In the genomic region with DNA sequence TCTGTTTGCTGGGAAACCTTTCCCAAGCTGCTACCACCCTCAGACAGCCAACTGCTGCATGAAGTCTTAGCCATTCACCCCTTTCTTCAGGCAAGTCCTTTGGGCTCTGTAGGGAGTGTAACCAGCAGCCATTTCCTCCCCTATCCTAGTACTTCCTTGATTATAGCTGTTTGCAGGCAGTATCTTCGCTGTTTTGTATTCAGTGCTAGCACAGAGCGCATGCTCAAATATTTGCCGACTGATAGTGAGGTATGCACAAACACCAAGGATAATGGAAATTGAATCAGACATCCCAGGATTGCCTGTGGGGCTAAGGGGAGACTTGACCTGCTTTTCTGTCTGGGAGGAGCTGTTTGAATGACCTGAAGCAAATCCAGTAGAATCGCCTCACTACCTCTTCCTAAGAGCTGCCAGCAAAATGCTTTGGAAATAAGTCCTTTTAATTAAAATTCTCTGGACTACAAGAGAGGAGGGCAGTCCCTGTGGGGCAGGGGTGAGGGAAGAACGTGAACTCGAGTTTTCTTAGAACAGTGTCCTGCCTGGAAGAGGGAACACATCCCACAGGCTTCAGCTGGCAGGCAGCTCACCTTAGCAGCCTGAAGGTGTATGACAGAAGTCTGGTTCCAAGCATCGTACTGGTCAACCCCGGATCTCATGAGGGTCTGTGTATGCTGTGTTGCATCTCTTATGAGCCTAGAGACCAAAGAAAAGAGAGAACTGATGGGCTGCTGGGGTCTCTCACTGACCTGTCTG, we compare ENCODE assay signal across 14 mouse cellular contexts. TPM values are rescaled to one million over a fixed set of nuclear protein-coding genes. Genes with fewer than 3 reads are reported as not detected.
DNase-seq lines count a peak whose midpoint lies in the region; ATAC-seq and TF ChIP-seq lines count a peak whose summit lies in the region.
"Had no signal": no experiment of that assay in that cellular context is flagged by ENCODE, and none has a peak within 500 bp of the region (broad histone marks: within the 10 kb centered on the region; RNA-seq: fewer than 3 reads in every experiment).

No protein-coding gene starts in this region.

- peak overlapping the region; percentile 15; the same call in 1 of the 2 replicates for H3K27ac ChIP-seq in heart, embryonic 11.5 days (ENCODE audit: low read depth, low read length)
- no peak overlapping the region for H3K27ac ChIP-seq in lung, embryonic 14.5 days (ENCODE audit: low read depth)
- H3K27ac ChIP-seq in midbrain, embryonic 13.5 days = 0 out of 2 replicates have a peak overlapping the region, but pooled peaks have one; percentile 9
- H3K27ac ChIP-seq: embryonic facial prominence, embryonic 10.5 days; gastrocnemius, adult 2 months; lung, embryonic 15.5 days had no signal

- H3K4me3 ChIP-seq in heart, embryonic 11.5 days (ENCODE audit: low read depth, low read length) = no peak overlapping the region
- no peak overlapping the region for H3K4me3 ChIP-seq in lung, embryonic 14.5 days (ENCODE audit: low read depth, low read length)
- H3K4me3 ChIP-seq in midbrain, embryonic 13.5 days (replicated peaks) = no peak overlapping the region
- H3K4me3 ChIP-seq: embryonic facial prominence, embryonic 10.5 days; gastrocnemius, adult 2 months; lung, embryonic 15.5 days had no signal

- no peaks in the 10 kb centered on the region for H3K4me1 ChIP-seq in heart, embryonic 11.5 days (ENCODE audit: control insufficient read depth, insufficient read depth, low read length)
- no peaks in the 10 kb centered on the region for H3K4me1 ChIP-seq in lung, embryonic 14.5 days (ENCODE audit: insufficient read depth)
- 0 out of 2 replicates have a peak, but pooled peaks cover 7% of the 10 kb centered on the region for H3K4me1 ChIP-seq in midbrain, embryonic 13.5 days (replicated peaks)
- H3K4me1 ChIP-seq: lung, embryonic 15.5 days had no signal

- H3K4me2 ChIP-seq in heart, embryonic 11.5 days = no peak overlapping the region
- no peak overlapping the region for H3K4me2 ChIP-seq in lung, embryonic 14.5 days
- H3K4me2 ChIP-seq in midbrain, embryonic 13.5 days (replicated peaks) = no peak overlapping the region
- H3K4me2 ChIP-seq: lung, embryonic 15.5 days had no signal

- no peak for DNase-seq in heart, adult 18-20 months
- peak; percentile 8 for DNase-seq in lung, embryonic 14.5 days
- DNase-seq in lung, postnatal 14 days = no peak
- DNase-seq in embryo, embryonic 9.5 days (ENCODE audit: extremely low spot score) = no peak
- DNase-seq in frontal cortex, postnatal 10 days (ENCODE audit: low spot score in 2 of 2) = no peak
- no peak for DNase-seq in right cerebral cortex, adult 18-20 months
- DNase-seq: gastrocnemius, adult 2 months had no signal

- TF ChIP-seq CTCF in lung, embryonic 14.5 days (IDR thresholded peaks at IDR 0.05; ENCODE audit: low read depth) = no peak

- H3K9me3 ChIP-seq in heart, embryonic 11.5 days (replicated peaks; ENCODE audit: control insufficient read depth, low read length) = no peaks in the 10 kb centered on the region
- no peaks in the 10 kb centered on the region for H3K9me3 ChIP-seq in lung, embryonic 14.5 days (ENCODE audit: low read depth, low read length)
- no peaks in the 10 kb centered on the region for H3K9me3 ChIP-seq in midbrain, embryonic 13.5 days
- H3K9me3 ChIP-seq: embryonic facial prominence, embryonic 10.5 days; lung, embryonic 15.5 days had no signal

- no peak for ATAC-seq in heart, embryonic 11.5 days (replicated peaks; ENCODE audit: insufficient number of reproducible peaks, low FRiP score, low TSS enrichment)
- no peak for ATAC-seq in lung, embryonic 14.5 days (ENCODE audit: insufficient read depth)
- peak; percentile 49 for ATAC-seq in midbrain, embryonic 13.5 days

- H3K9ac ChIP-seq in heart, embryonic 11.5 days (ENCODE audit: low read depth, low read length) = no peak overlapping the region
- no peak overlapping the region for H3K9ac ChIP-seq in lung, embryonic 14.5 days
- H3K9ac ChIP-seq in midbrain, embryonic 13.5 days (replicated peaks) = no peak overlapping the region; the same call in 1 of the 2 replicates
- H3K9ac ChIP-seq: lung, embryonic 15.5 days had no signal

- no peaks in the 10 kb centered on the region for H3K36me3 ChIP-seq in heart, embryonic 11.5 days (ENCODE audit: control insufficient read depth, insufficient read depth, low read length)
- no peaks in the 10 kb centered on the region for H3K36me3 ChIP-seq in lung, embryonic 14.5 days (ENCODE audit: insufficient read depth)
- no peaks in the 10 kb centered on the region for H3K36me3 ChIP-seq in midbrain, embryonic 13.5 days
- H3K36me3 ChIP-seq: embryonic facial prominence, embryonic 10.5 days; lung, embryonic 15.5 days had no signal

- 68% methylated on average over 8 of the region's 8 CpGs for WGBS in heart, embryonic 11.5 days (ENCODE audit: insufficient replicate concordance)
- 60% methylated on average over 8 of the region's 8 CpGs for WGBS in lung, embryonic 14.5 days
- 60% methylated on average over 8 of the region's 8 CpGs for WGBS in midbrain, embryonic 13.5 days

- no peaks in the 10 kb centered on the region for H3K27me3 ChIP-seq in heart, embryonic 11.5 days (ENCODE audit: control insufficient read depth, insufficient read depth, low read length)
- no peaks in the 10 kb centered on the region for H3K27me3 ChIP-seq in lung, embryonic 14.5 days (ENCODE audit: insufficient read depth, low read length)
- no peaks in the 10 kb centered on the region for H3K27me3 ChIP-seq in midbrain, embryonic 13.5 days
- H3K27me3 ChIP-seq: lung, embryonic 15.5 days had no signal

RNA-seq across cellular contexts. Expression of gene Acox2, which starts 15.8 kb away (rescaled TPM):
- 0.42 and 0.52 TPM in 2 replicates for polyA plus RNA-seq in heart, embryonic 11.5 days (2014; fragmentation: Nextera tagmentation; extraction: Ambion mirVana)
- under 1 TPM; 0.35 to 0.72 TPM for total RNA-seq in heart, adult 18-20 months (2021)
- 0.47 and 0.78 TPM in 2 replicates for polyA plus RNA-seq in lung, embryonic 14.5 days (2014; fragmentation: Nextera tagmentation; extraction: Ambion mirVana)
- polyA plus RNA-seq in midbrain, embryonic 13.5 days (2015; fragmentation: Nextera tagmentation; extraction: Ambion mirVana) = not detected in 2 replicates
- total RNA-seq: ES-E14; neutrophil, adult 5-6 weeks had no signal
- polyA plus RNA-seq: embryonic facial prominence, embryonic 10.5 days; forebrain, embryonic 11.5 days had no signal

RNA-seq across cellular contexts. Expression of gene Kctd6, which starts 29.4 kb away (rescaled TPM):
- polyA plus RNA-seq in heart, embryonic 11.5 days (2014; fragmentation: Nextera tagmentation; extraction: Ambion mirVana) = 7.4 and 8.1 TPM in 2 replicates
- 1 to 10 TPM; 8.4 to 9.0 TPM for total RNA-seq in heart, adult 18-20 months (2021)
- 15.6 and 16.6 TPM in 2 replicates for polyA plus RNA-seq in lung, embryonic 14.5 days (2014; fragmentation: Nextera tagmentation; extraction: Ambion mirVana)
- polyA plus RNA-seq in midbrain, embryonic 13.5 days (2015; fragmentation: Nextera tagmentation; extraction: Ambion mirVana) = 4.6 and 5.2 TPM in 2 replicates
